Comparison of ENCODE assay signal across 8 mouse cellular contexts in genomic region chr3:144202574-144203258, GRCm38 (mm10). TPM values are rescaled to one million over a fixed set of nuclear protein-coding genes. Genes with fewer than 3 reads are reported as not detected.
DNase-seq lines count a peak whose midpoint lies in the region; ATAC-seq and TF ChIP-seq lines count a peak whose summit lies in the region.

No protein-coding gene starts in this region.

- peak overlapping the region; percentile 68 for H3K4me3 ChIP-seq in lung, embryonic 14.5 days (ENCODE audit: low read depth, low read length)
- peak overlapping the region; percentile 80 for H3K4me3 ChIP-seq in embryonic facial prominence, embryonic 13.5 days
- peak overlapping the region; percentile 87 for H3K4me3 ChIP-seq in limb, embryonic 14.5 days (replicated peaks; ENCODE audit: low read length)
- peak overlapping the region; percentile 59 for H3K4me3 ChIP-seq in olfactory bulb, adult 2 months (ENCODE audit: insufficient read depth, low read depth, low read length)

- TF ChIP-seq CTCF in lung, embryonic 14.5 days (IDR thresholded peaks at IDR 0.05; ENCODE audit: low read depth) = no peak
- no peak for TF ChIP-seq CTCF in olfactory bulb, adult 2 months (IDR thresholded peaks at IDR 0.05; ENCODE audit: insufficient read depth, low read depth, low read length)

- H3K27me3 ChIP-seq in lung, embryonic 14.5 days (ENCODE audit: insufficient read depth, low read length) = no peaks in the 10 kb centered on the region
- no peaks in the 10 kb centered on the region for H3K27me3 ChIP-seq in embryonic facial prominence, embryonic 13.5 days
- H3K27me3 ChIP-seq in limb, embryonic 14.5 days (ENCODE audit: control insufficient read depth, insufficient read depth, low read length) = no peaks in the 10 kb centered on the region

- peak overlapping the region; percentile 96 for H3K9ac ChIP-seq in lung, embryonic 14.5 days
- peak overlapping the region; percentile 97 for H3K9ac ChIP-seq in embryonic facial prominence, embryonic 13.5 days
- H3K9ac ChIP-seq in limb, embryonic 14.5 days (ENCODE audit: low read depth, low read length, severe bottlenecking) = peak overlapping the region; percentile 96

- H3K27ac ChIP-seq in lung, embryonic 14.5 days (ENCODE audit: low read depth) = peak overlapping the region; percentile 99
- H3K27ac ChIP-seq in embryonic facial prominence, embryonic 13.5 days = peak overlapping the region; percentile 99
- peak overlapping the region; percentile 97 for H3K27ac ChIP-seq in limb, embryonic 14.5 days (replicated peaks; ENCODE audit: low read depth, low read length)
- no peak overlapping the region for H3K27ac ChIP-seq in olfactory bulb, adult 2 months (ENCODE audit: insufficient read depth, low read depth, low read length)

- H3K4me2 ChIP-seq in lung, embryonic 14.5 days = peak overlapping the region; percentile 96
- H3K4me2 ChIP-seq in embryonic facial prominence, embryonic 13.5 days = peak overlapping the region; percentile 95
- peak overlapping the region; percentile 96 for H3K4me2 ChIP-seq in limb, embryonic 14.5 days (replicated peaks; ENCODE audit: low read depth, low read length, severe bottlenecking)

- 0% methylated on average over 14 of the region's 14 CpGs for WGBS in lung, embryonic 14.5 days
- under 1% methylated on average over 14 of the region's 14 CpGs for WGBS in embryonic facial prominence, embryonic 13.5 days
- under 1% methylated on average over 14 of the region's 14 CpGs for WGBS in limb, embryonic 14.5 days
- WGBS in olfactory bulb, adult 2 months = 3% methylated on average over 14 of the region's 14 CpGs

- no peak for ATAC-seq in lung, embryonic 14.5 days (ENCODE audit: insufficient read depth)
- ATAC-seq in embryonic facial prominence, embryonic 13.5 days (ENCODE audit: insufficient number of reproducible peaks, insufficient read depth, low FRiP score, low TSS enrichment, low read depth) = no peak; the same call in 1 of the 2 replicates
- ATAC-seq in limb, embryonic 14.5 days (ENCODE audit: low FRiP score, low read depth) = no peak
- no peak for ATAC-seq in erythroid progenitor cell, adult 5-6 weeks (replicated peaks; ENCODE audit: low FRiP score, poor library complexity, severe bottlenecking)

- H3K9me3 ChIP-seq in lung, embryonic 14.5 days (ENCODE audit: low read depth, low read length) = no peaks in the 10 kb centered on the region
- no peaks in the 10 kb centered on the region for H3K9me3 ChIP-seq in embryonic facial prominence, embryonic 13.5 days
- H3K9me3 ChIP-seq in limb, embryonic 14.5 days (ENCODE audit: control insufficient read depth, low read length) = no peaks in the 10 kb centered on the region

- H3K4me1 ChIP-seq in lung, embryonic 14.5 days (ENCODE audit: insufficient read depth) = 0 out of 2 replicates have a peak, but pooled peaks cover 4% of the 10 kb centered on the region
- peaks cover 45% of the 10 kb centered on the region for H3K4me1 ChIP-seq in embryonic facial prominence, embryonic 13.5 days
- peaks cover 28% of the 10 kb centered on the region for H3K4me1 ChIP-seq in limb, embryonic 14.5 days (ENCODE audit: control insufficient read depth, insufficient read depth, low read length)
- peaks cover 15% of the 10 kb centered on the region for H3K4me1 ChIP-seq in olfactory bulb, adult 2 months (ENCODE audit: control insufficient read depth, insufficient read depth, low read length)

- peak; percentile 72 for DNase-seq in lung, embryonic 14.5 days
- no peak for DNase-seq in lung, postnatal 25 days (ENCODE audit: low spot score)
- peak; percentile 47 for DNase-seq in limb, embryonic 14.5 days (ENCODE audit: low spot score)
- no peak for DNase-seq in left cerebral cortex, adult 11 months (ENCODE audit: low spot score)
- no peak for DNase-seq in spleen, postnatal 36 days (ENCODE audit: low spot score in 2 of 2)

- H3K36me3 ChIP-seq in lung, embryonic 14.5 days (ENCODE audit: insufficient read depth) = peaks cover 16% of the 10 kb centered on the region; the same call in 1 of the 2 replicates
- H3K36me3 ChIP-seq in embryonic facial prominence, embryonic 13.5 days = peaks cover 8% of the 10 kb centered on the region; the same call in 1 of the 2 replicates
- H3K36me3 ChIP-seq in limb, embryonic 14.5 days (ENCODE audit: control insufficient read depth, insufficient read depth, low read length) = peaks cover 12% of the 10 kb centered on the region

- no peak for TF ChIP-seq POLR2A in limb, embryonic 14.5 days (IDR thresholded peaks at IDR 0.05; ENCODE audit: borderline replicate concordance, extremely low read depth, insufficient read depth, insufficient read length)
- TF ChIP-seq POLR2A in olfactory bulb, adult 2 months (IDR thresholded peaks at IDR 0.05; ENCODE audit: insufficient read depth, low read depth, low read length) = no peak

RNA-seq across cellular contexts. Expression of gene Lmo4, which starts 2.3 kb away (rescaled TPM):
- 48.1 and 49.8 TPM in 2 replicates for polyA plus RNA-seq in lung, embryonic 14.5 days (2014; fragmentation: Nextera tagmentation; extraction: Ambion mirVana)
- polyA plus RNA-seq in embryonic facial prominence, embryonic 13.5 days (2015; fragmentation: Nextera tagmentation; extraction: Ambion mirVana) = 105 and 108 TPM in 2 replicates
- 137 and 161 TPM in 2 replicates for polyA plus RNA-seq in limb, embryonic 14.5 days (2012; rRNA removed)
- polyA plus RNA-seq in limb, embryonic 14.5 days (2014; fragmentation: Nextera tagmentation; extraction: Ambion mirVana) = 87.9 and 93.7 TPM in 2 replicates
- polyA plus RNA-seq in olfactory bulb, adult 2 months (2012; ENCODE audit: insufficient read depth, insufficient read length, low replicate concordance, missing spikeins) = not detected in 2 replicates
- 52.6 and 62.5 TPM in 2 replicates for total RNA-seq in erythroid progenitor cell, adult 5-6 weeks (2015; ENCODE audit: low replicate concordance)
- total RNA-seq in erythroid progenitor cell, adult 5-6 weeks (2017; ENCODE audit: low replicate concordance) = 11.9 and 13.0 TPM in 2 replicates

Comparison
In these comparisons a context has a peak if more than half of its experiments do, and no peak if none do; other contexts are left out.
1. DNase-seq: peak in lung, embryonic 14.5 days (single experiment) and limb, embryonic 14.5 days (single experiment); none in lung, postnatal 25 days (single experiment), left cerebral cortex, adult 11 months (single experiment) and spleen, postnatal 36 days (0 of 2).
2. Peak in every context shown above with its lines, with median percentiles within 50 percentile points of each other: H3K4me2 ChIP-seq, H3K4me3 ChIP-seq and H3K9ac ChIP-seq.